Mouse (Mus musculus): ENCODE data around the gene Phc2.

Gene Phc2

DNA sequence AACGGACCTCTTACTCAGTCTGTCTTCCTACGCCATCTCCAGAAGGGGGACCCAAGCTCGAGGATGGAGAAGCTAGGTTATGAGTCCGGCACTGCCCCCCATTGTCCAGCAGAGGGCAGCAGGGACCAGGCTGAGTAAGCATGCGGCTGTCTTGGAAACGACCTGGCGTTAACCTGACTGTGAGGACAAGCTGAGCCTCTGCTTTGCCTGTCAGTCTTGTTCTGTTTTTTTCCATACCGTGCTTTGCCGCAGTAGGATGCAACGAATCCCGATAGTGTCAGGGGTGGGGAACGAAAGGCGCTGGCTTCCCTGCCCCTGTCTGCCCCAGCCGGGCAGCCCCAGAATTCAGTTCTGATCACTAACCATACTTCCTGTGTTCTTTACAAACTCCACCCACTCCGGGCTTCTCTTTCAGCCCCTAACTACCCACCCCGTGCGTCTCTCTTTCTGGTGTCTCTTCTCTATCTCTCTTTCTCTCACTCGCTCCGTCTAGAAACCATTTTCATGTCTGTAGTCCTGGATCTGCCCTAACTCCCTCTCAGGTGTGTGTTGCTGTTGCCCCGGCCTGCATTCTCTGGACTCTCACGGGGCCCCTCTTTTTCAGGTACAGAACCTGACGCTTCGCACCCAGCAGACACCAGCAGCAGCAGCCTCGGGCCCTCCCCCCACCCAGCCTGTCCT is 57.1 kb downstream of the Phc2 start:
- peak overlapping the region; percentile 46 for H3K4me3 ChIP-seq (replicated peaks; ENCODE audit: low read length)
- H3K27me3 ChIP-seq (ENCODE audit: insufficient read depth, low read length): peaks cover 47% of the 10 kb centered on the region
- no peak for TF ChIP-seq POU5F1 (IDR thresholded peaks at IDR 0.05; ENCODE audit: borderline replicate concordance, low read length)
- peak; percentile 89 for TF ChIP-seq CTCF (conservative IDR thresholded peaks at IDR 0.05; ENCODE audit: low read length)
- peaks cover 42% of the 10 kb centered on the region for H3K4me1 ChIP-seq (replicated peaks; ENCODE audit: low read depth, low read length)
- no peaks in the 10 kb centered on the region for H3K36me3 ChIP-seq (ENCODE audit: insufficient read depth, low read length)
- no peaks in the 10 kb centered on the region for H3K9me3 ChIP-seq (ENCODE audit: low read length)

DNA sequence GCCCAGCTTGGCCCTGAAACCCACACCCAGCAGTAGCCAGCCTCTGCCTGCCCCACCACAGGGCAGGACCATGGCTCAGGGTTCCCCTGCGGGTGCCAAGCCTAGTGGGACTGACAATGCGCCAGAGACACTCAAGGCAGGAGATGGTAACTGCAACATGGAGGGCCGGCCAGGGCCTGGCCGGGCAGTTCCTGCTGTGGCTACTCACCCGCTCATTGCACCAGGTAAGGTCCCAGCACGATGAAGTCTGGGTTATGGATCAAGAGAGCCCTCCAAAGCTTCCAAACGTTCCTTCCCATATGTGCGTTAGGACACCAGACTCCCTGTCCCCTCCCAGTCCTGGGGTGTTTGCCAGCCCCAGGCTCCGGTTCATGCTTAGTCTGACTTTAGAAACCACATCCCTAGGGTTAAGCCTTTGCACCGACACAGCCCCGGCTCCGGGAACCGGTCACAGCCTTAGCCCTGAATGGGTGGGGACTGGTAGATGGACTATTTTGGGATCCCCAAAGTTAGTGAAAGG is 57.7 kb downstream of the Phc2 start:
- peaks cover 46% of the 10 kb centered on the region for H3K27me3 ChIP-seq (ENCODE audit: insufficient read depth, low read length)
- H3K36me3 ChIP-seq (ENCODE audit: insufficient read depth, low read length): no peaks in the 10 kb centered on the region
- H3K9me3 ChIP-seq (ENCODE audit: low read length): no peaks in the 10 kb centered on the region
- peaks cover 46% of the 10 kb centered on the region for H3K4me1 ChIP-seq (replicated peaks; ENCODE audit: low read depth, low read length)
- no peak for TF ChIP-seq CTCF (conservative IDR thresholded peaks at IDR 0.05; ENCODE audit: low read length)
- H3K4me3 ChIP-seq (replicated peaks; ENCODE audit: low read length): peak overlapping the region; percentile 46

DNA sequence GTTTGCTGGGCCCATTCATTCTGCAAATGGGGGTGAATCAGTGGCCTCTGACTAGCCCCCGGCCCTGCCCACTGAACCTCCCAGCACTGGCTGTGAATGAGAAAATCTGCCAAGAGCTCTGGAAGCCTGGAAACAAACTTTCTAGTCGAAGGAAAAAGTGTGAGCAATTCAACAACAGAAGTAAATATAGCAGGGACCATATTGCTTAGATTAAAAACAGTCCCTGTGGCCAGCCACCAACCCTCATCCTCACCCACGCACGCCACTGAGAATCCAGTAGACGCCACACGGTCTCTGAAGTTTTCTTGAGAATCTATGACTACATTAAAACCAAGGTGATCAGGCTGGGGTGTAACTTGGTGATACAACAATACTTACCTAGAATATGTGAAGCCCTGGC is 58.4 kb downstream of the Phc2 start:
- Histone ChIP-seq H3K27me3 (ENCODE audit: insufficient read depth, low read length) (peaks cover 46% of the 10 kb centered on the region), H3K4me1 (replicated peaks; ENCODE audit: low read depth, low read length) (peaks cover 50% of the 10 kb centered on the region), H3K4me3 (replicated peaks; ENCODE audit: low read length) (no peak overlapping the region), H3K9me3 (ENCODE audit: low read length) (peaks cover 5% of the 10 kb centered on the region; the same call in 1 of the 2 replicates), H3K36me3 (ENCODE audit: insufficient read depth, low read length) (no peaks in the 10 kb centered on the region)
- TF ChIP-seq CTCF (conservative IDR thresholded peaks at IDR 0.05; ENCODE audit: low read length): no peak
- no peak for TF ChIP-seq NANOG (IDR thresholded peaks at IDR 0.05; ENCODE audit: borderline replicate concordance, low read length)
- TF ChIP-seq POU5F1 (IDR thresholded peaks at IDR 0.05; ENCODE audit: borderline replicate concordance, low read length): no peak

DNA sequence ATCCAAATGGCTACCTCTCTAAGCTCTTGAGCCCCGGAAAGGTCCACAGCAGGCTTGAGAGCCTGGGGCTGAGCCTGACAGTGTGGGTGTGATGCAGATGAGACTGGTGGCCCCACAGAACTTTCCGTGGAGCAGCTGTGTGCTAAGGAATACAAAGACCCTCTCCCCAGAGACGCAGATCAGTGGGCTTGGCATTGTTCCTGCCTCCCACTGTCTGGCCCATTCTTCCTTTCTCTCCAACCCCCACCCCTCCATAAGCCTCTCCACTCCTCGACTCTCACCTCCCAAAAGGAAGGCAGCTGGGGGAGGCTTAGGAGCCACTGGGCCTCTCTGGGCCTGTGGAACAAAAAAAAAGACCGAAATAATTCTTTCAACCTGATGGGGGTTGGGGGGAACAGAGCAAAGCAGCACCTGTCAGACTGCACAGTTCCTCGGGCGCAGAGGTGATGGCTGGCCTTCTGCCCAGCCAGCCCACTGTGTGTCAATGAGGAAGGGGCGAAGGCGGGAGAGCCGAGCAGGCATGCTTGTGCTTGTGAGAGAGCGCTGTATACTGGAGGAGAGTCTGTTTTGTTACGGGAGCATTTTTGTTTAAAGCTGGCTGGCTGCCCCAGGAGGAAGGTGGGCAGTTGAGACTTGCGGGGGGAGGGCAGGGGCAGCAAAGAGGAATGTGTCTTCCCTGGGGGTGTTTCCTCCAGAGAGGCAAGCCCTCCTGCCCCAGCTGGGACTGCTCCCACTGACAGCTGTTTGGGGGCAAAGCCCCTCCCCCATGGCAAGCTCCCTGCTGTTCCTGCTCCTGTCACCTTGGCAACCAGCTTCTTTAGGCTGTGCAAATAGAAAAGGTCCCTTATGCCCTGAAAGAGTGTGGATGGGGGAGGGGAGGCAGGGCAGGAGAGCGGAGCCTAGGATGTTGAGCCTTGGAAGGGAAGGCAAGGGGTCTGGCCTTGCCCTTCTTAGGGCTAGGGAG is 61.0 kb downstream of the Phc2 start:
- peaks cover 28% of the 10 kb centered on the region for H3K27me3 ChIP-seq (ENCODE audit: insufficient read depth, low read length)
- peaks cover 56% of the 10 kb centered on the region for H3K4me1 ChIP-seq (replicated peaks; ENCODE audit: low read depth, low read length)
- peaks cover 7% of the 10 kb centered on the region; the same call in 1 of the 2 replicates for H3K9me3 ChIP-seq (ENCODE audit: low read length)
- no peaks in the 10 kb centered on the region for H3K36me3 ChIP-seq (ENCODE audit: insufficient read depth, low read length)
- peak overlapping the region; percentile 48 for H3K4me3 ChIP-seq (replicated peaks; ENCODE audit: low read length)
- no peak for TF ChIP-seq POU5F1 (IDR thresholded peaks at IDR 0.05; ENCODE audit: borderline replicate concordance, low read length)
- no peak for TF ChIP-seq NANOG (IDR thresholded peaks at IDR 0.05; ENCODE audit: borderline replicate concordance, low read length)
- TF ChIP-seq CTCF (conservative IDR thresholded peaks at IDR 0.05; ENCODE audit: low read length): no peak

DNA sequence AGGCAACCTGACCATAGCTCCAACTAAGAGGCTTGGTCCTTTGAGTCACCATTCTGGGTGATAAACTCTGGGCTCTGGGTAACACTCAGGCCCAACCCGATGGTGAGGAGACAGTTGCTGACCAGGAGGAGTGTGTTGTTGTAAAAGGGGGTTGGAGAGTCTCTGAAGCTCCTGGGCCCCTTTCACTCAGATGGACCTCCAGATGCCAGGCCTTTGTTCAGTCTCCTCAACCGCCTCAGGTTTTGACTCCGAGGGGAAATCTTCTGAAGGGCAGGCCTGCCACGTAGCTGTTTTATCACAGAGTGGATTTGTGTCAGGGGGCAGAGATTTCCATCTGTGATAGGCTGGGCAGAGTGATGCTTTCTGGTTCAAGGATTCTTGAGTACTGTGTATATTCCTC is 61.8 kb downstream of the Phc2 start:
- Histone ChIP-seq H3K36me3 (ENCODE audit: insufficient read depth, low read length) (no peaks in the 10 kb centered on the region), H3K4me3 (replicated peaks; ENCODE audit: low read length) (peak overlapping the region; percentile 48; the same call in 1 of the 2 replicates), H3K9me3 (ENCODE audit: low read length) (peaks cover 7% of the 10 kb centered on the region; the same call in 1 of the 2 replicates), H3K27me3 (ENCODE audit: insufficient read depth, low read length) (peaks cover 23% of the 10 kb centered on the region; the same call in 1 of the 2 replicates), H3K4me1 (replicated peaks; ENCODE audit: low read depth, low read length) (peaks cover 54% of the 10 kb centered on the region)
- TF ChIP-seq CTCF (conservative IDR thresholded peaks at IDR 0.05; ENCODE audit: low read length): no peak
- no peak for TF ChIP-seq NANOG (IDR thresholded peaks at IDR 0.05; ENCODE audit: borderline replicate concordance, low read length)
- TF ChIP-seq POU5F1 (IDR thresholded peaks at IDR 0.05; ENCODE audit: borderline replicate concordance, low read length): no peak

DNA sequence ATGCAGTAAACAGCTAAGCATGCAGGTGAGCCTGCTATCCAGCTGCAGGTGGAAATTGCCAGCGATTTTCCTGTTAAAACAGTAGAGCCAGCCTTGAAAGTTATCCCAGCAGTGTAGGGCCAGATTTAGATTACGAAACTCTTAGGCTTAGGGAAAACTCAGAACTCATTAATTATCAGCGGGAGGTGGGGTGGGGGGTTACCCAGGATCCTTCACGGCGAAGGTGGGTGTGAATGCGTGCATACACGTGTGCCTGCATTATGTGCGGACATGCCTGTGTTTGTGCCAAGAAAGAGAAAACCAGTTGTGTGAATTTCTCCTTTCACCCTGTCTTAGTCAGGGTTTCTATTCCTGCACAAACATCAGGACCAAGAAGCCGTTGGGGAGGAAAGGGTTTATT is 62.2 kb downstream of the Phc2 start:
- Histone ChIP-seq H3K4me3 (replicated peaks; ENCODE audit: low read length) (no peak overlapping the region), H3K9me3 (ENCODE audit: low read length) (peaks cover 7% of the 10 kb centered on the region; the same call in 1 of the 2 replicates), H3K4me1 (replicated peaks; ENCODE audit: low read depth, low read length) (peaks cover 55% of the 10 kb centered on the region), H3K36me3 (ENCODE audit: insufficient read depth, low read length) (no peaks in the 10 kb centered on the region), H3K27me3 (ENCODE audit: insufficient read depth, low read length) (peaks cover 23% of the 10 kb centered on the region; the same call in 1 of the 2 replicates)
- TF ChIP-seq CTCF (conservative IDR thresholded peaks at IDR 0.05; ENCODE audit: low read length): no peak
- no peak for TF ChIP-seq NANOG (IDR thresholded peaks at IDR 0.05; ENCODE audit: borderline replicate concordance, low read length)
- no peak for TF ChIP-seq POU5F1 (IDR thresholded peaks at IDR 0.05; ENCODE audit: borderline replicate concordance, low read length)

DNA sequence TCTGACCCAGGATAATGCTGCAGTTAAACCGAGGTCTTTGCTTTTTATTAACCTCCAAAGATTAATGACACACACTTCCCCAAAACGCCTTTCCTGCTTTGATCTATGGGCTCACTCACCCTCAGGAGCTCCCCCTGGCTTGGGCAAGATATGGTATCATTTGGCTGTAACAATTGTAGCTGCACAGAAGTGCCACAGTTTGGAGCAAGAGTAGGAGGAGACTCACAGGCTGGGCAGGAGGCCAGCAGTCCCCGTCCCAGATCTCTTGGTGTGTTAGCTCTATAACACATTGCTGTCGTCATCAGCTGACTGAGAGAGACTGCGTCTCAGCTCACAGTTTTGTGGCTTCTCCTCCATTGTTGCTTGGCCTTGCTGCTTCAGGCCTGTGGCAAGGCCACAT is 65.6 kb downstream of the Phc2 start:
- Histone ChIP-seq H3K27me3 (ENCODE audit: insufficient read depth, low read length) (peaks cover 34% of the 10 kb centered on the region), H3K4me1 (replicated peaks; ENCODE audit: low read depth, low read length) (peaks cover 46% of the 10 kb centered on the region), H3K36me3 (ENCODE audit: insufficient read depth, low read length) (no peaks in the 10 kb centered on the region), H3K4me3 (replicated peaks; ENCODE audit: low read length) (no peak overlapping the region), H3K9me3 (ENCODE audit: low read length) (peaks cover 7% of the 10 kb centered on the region; the same call in 1 of the 2 replicates)
- TF ChIP-seq NANOG (IDR thresholded peaks at IDR 0.05; ENCODE audit: borderline replicate concordance, low read length): no peak
- no peak for TF ChIP-seq POU5F1 (IDR thresholded peaks at IDR 0.05; ENCODE audit: borderline replicate concordance, low read length)
- no peak for TF ChIP-seq CTCF (conservative IDR thresholded peaks at IDR 0.05; ENCODE audit: low read length)

DNA sequence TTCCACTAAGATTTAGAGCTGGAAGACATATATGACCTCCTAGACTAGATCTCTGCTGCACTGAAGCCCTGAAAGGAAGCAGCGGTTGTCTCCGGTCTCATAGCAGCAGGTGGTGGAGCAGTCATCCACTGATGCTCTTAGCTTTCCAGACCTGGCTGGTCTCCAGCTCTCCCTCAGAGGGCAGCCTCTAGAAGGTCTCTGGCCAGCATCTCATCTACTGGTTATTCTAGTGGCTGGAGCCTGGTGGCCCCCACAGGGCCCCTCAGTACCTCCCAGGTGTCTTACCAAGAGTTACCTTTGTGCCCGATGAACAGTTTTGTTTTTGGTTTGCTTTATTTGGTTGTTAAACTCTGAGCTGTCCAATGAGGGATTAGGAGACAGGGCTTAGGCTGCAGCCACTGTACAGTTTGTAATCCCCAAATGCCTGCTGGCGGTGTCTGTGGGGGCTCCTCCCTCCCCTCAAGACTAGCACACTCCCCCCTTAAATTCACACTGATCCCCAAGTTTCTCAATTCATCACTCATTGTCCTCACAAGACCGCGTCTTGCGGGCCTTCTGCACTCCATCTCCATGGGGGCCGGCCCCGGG is 66.7 kb downstream of the Phc2 start:
- H3K27me3 ChIP-seq (ENCODE audit: insufficient read depth, low read length): peaks cover 45% of the 10 kb centered on the region
- TF ChIP-seq POU5F1 (IDR thresholded peaks at IDR 0.05; ENCODE audit: borderline replicate concordance, low read length) (no peak), NANOG (IDR thresholded peaks at IDR 0.05; ENCODE audit: borderline replicate concordance, low read length) (no peak), CTCF (conservative IDR thresholded peaks at IDR 0.05; ENCODE audit: low read length) (no peak)
- H3K4me1 ChIP-seq (replicated peaks; ENCODE audit: low read depth, low read length): peaks cover 36% of the 10 kb centered on the region
- H3K36me3 ChIP-seq (ENCODE audit: insufficient read depth, low read length): no peaks in the 10 kb centered on the region
- H3K4me3 ChIP-seq (replicated peaks; ENCODE audit: low read length): no peak overlapping the region
- H3K9me3 ChIP-seq (ENCODE audit: low read length): peaks cover 7% of the 10 kb centered on the region; the same call in 1 of the 2 replicates

Data from E14TG2a.4 (cell line).